Mouse (Mus musculus): Measurements from ENCODE around the gene Qars. TPM values are rescaled to one million over a fixed set of nuclear protein-coding genes. Genes with fewer than 3 reads are reported as not detected.
A peak's percentile ranks its signal among the peaks of the same experiment; 100 is the strongest.

Gene Qars
- polyA plus RNA-seq, 1 experiment: 165 TPM

DNA sequence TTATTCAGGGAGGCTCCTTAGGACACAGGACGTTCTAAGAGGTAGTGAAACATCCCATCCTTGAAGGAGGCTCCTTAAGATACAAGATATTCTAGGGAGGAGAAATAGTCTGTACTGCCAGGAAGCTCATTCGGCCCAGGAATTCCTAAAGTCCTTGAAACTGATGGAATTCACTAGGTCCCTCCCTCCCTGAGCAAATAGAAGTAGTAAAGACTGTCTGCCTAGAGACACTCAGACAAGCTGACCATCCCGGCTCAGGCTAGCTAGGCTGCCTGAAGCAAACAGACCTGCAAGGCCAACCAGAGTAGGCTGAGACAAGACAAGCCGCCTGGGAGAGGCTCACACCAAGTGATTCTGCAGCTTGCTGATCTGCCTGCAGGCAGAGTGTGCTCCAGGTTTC lies 37.7 kb upstream of the Qars start:
- H3K27ac ChIP-seq (ENCODE audit: insufficient read depth, low read depth, low read length): no peak overlapping the region

DNA sequence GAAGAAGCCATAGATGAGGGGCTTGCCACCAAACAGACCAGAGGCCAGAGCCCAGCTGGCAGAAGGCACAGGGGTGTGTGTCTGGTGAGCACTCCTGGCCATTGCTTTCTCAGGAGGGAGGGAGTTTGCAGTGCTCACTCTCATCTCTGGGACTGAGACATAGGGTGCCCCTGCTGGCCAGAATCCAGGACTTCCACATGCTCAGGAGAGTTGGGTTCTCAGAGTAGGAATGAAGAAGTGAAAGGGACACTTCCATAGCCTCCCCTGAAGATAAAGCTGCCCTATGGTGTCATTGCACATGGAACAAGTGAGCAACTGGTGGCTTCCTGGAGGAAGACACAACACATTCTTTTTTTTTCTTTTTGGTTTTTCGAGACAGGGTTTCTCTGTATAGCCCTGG lies 33.0 kb upstream of the Qars start:
- Histone ChIP-seq H3K4me3 (ENCODE audit: insufficient read depth, low read length) (no peak overlapping the region), H3K4me1 (ENCODE audit: control insufficient read depth, insufficient read depth, low read length) (peaks cover 12% of the 10 kb centered on the region), H3K27ac (ENCODE audit: insufficient read depth, low read depth, low read length) (no peak overlapping the region)
- TF ChIP-seq CTCF (IDR thresholded peaks at IDR 0.05; ENCODE audit: low read depth, low read length): no peak
- TF ChIP-seq POLR2A (IDR thresholded peaks at IDR 0.05; ENCODE audit: borderline replicate concordance, low read depth, low read length): no peak

More for the DNA sequence above, 37.7 kb upstream of the Qars start:
- no peak for TF ChIP-seq CTCF (IDR thresholded peaks at IDR 0.05; ENCODE audit: low read depth, low read length)
- H3K4me3 ChIP-seq (ENCODE audit: insufficient read depth, low read length): no peak overlapping the region
- H3K4me1 ChIP-seq (ENCODE audit: control insufficient read depth, insufficient read depth, low read length): peaks cover 6% of the 10 kb centered on the region

DNA sequence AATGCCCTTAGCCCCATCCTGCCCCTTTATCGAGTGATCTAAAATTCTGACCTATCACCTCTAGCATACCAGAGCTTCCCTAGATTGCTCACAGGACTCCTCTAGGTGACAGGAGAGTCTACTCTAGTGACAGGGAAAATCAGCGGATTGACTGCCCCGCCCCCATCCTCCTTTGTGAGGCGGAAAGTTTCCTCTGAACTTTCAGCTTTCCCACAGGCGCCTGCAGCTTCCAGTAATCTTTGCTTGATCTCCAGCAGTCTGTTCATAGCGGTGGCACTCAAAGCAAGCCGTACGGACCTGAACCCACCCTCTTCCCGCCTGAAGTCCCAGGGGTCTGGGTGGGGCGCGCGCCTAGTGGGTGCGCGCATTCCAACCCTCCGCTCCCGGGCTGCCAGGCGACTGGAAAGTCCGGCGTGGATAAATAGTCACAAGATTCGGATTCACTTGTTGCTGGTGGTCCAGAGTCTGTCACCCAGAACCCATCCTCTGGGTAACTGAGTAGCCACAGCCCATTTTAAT lies 28.8 kb upstream of the Qars start:
- TF ChIP-seq POLR2A (IDR thresholded peaks at IDR 0.05; ENCODE audit: borderline replicate concordance, low read depth, low read length): no peak
- TF ChIP-seq CTCF (IDR thresholded peaks at IDR 0.05; ENCODE audit: low read depth, low read length): no peak
- peak overlapping the region; percentile 23 for H3K4me3 ChIP-seq (ENCODE audit: insufficient read depth, low read length)
- H3K27ac ChIP-seq (ENCODE audit: insufficient read depth, low read depth, low read length): no peak overlapping the region

DNA sequence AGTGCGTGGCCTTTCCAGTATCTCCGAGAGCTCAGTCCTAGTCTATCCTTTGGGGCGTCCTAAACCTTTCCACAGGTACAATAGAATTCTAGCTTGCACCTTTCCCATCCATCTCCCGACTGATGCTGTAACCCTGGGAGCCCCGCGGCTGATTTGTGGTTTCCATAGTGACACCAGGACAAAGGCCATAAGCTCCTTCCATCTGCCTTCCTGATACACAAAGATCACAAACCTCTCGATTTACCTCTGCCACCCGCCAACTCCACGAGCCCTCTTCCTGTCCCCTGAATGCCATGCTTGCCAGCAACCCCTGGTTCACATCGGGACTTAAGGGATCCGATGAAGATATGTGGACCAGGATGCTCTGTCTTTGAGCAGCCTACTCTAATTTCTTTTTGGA lies 28.3 kb upstream of the Qars start:
- no peak overlapping the region for H3K27ac ChIP-seq (ENCODE audit: insufficient read depth, low read depth, low read length)
- TF ChIP-seq POLR2A (IDR thresholded peaks at IDR 0.05; ENCODE audit: borderline replicate concordance, low read depth, low read length): no peak
- no peak for TF ChIP-seq CTCF (IDR thresholded peaks at IDR 0.05; ENCODE audit: low read depth, low read length)
- H3K4me1 ChIP-seq (ENCODE audit: control insufficient read depth, insufficient read depth, low read length): peaks cover 10% of the 10 kb centered on the region
- no peak overlapping the region for H3K4me3 ChIP-seq (ENCODE audit: insufficient read depth, low read length)

More for the DNA sequence above, 28.8 kb upstream of the Qars start:
- peaks cover 12% of the 10 kb centered on the region for H3K4me1 ChIP-seq (ENCODE audit: control insufficient read depth, insufficient read depth, low read length)

DNA sequence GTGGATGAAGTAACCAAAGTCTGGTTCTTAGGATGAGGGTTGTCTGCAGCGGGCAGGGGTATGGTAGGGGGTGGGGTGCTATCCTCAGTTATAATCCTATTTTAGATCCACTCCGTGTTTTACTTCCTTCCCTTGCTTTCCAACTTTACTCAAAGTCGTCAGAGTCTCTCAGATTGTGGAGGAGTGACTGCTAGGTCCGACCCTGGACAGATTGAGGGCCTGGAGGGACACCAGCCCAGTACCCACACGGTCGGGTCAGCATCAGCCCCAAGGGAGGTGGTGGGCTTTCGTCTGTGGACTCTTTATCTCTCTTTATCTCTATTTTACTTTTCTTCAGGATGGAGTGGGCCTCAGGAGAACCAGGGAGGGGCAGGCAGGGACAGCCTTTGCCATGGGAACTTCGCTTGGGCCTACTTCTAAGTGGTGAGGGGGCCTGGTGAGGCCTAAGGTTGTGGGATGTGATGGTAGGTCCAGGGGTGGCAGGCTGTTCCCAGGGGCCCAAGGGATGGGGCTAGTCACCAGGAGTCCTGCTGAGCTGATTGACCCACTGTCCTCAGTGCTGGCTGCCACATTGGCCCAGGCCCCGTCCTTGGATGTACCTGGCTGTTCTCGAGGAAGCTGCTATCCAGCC lies 27.7 kb upstream of the Qars start, which contains the start of gene Lamb2:
Gene Lamb2 (plus strand): TSS at position 16 of the 631 bp plus-strand sequence.
- Histone ChIP-seq H3K4me3 (ENCODE audit: insufficient read depth, low read length) (peak within 1 kb of the TSS; percentile 23), H3K27ac (ENCODE audit: insufficient read depth, low read depth, low read length) (no peak within 1 kb of the TSS), H3K4me1 (ENCODE audit: control insufficient read depth, insufficient read depth, low read length) (peaks cover 6% of the 10 kb centered on the region; the same call in 1 of the 2 replicates)
- TF ChIP-seq CTCF (IDR thresholded peaks at IDR 0.05; ENCODE audit: low read depth, low read length) (no peak), POLR2A (IDR thresholded peaks at IDR 0.05; ENCODE audit: borderline replicate concordance, low read depth, low read length) (no peak)

DNA sequence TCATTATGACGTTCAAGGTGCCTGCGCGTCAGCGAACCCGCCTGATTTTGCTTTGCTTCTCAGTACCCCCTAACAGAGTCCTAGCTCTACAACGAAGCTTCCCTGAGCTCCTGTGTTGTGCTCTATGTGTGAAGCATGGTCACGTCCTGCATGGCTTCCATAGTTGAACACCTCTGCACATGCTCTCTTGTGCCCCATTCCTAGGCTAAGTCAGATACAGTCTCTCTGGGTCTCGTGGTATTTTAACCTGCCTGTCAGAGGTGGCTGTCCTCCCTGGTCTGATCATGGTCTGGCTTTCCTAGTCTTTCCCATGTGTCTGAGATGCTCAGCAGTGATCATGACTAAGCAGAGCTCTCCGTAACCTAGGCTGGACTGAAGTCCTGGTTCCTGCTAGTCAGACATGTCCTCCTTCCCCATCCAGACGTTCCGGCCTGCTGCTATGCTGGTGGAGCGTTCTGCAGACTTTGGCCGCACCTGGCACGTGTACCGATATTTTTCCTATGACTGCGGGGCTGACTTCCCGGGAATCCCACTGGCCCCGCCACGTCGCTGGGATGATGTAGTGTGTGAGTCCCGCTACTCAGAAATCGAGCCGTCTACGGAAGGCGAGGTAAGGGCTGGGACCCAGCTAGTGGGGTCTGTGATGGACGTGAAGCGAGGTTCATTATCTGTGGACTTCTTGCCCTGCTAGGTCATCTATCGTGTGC lies 26.5 kb upstream of the Qars start:
- TF ChIP-seq CTCF (IDR thresholded peaks at IDR 0.05; ENCODE audit: low read depth, low read length): no peak
- no peak for TF ChIP-seq POLR2A (IDR thresholded peaks at IDR 0.05; ENCODE audit: borderline replicate concordance, low read depth, low read length)
- Histone ChIP-seq H3K4me1 (ENCODE audit: control insufficient read depth, insufficient read depth, low read length) (no peaks in the 10 kb centered on the region), H3K27ac (ENCODE audit: insufficient read depth, low read depth, low read length) (no peak overlapping the region), H3K4me3 (ENCODE audit: insufficient read depth, low read length) (no peak overlapping the region)

DNA sequence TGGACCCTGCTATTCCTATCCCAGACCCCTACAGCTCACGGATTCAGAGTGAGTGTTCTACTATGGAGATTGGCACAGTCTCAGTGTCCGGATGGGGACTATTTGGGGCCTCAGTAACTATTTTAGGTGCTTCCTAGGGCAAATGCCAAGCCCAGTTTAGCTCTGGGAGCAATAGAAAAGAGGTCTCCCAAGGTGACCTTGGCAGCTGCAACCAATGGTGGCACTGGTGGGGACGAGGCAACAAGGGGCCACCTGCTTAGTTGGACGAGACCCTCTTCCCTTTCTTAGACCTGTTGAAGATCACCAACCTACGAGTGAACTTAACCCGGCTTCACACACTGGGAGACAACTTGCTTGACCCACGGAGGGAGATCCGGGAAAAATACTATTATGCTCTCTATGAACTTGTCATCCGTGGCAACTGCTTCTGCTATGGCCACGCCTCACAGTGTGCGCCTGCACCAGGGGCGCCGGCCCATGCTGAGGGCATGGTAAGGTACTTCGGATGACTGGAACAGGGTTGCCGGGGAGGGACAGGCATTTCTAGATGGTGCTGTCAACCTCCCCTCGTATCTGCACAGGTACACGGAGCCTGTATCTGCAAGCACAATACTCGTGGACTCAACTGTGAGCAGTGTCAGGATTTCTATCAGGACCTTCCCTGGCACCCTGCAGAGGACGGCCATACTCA lies 25.8 kb upstream of the Qars start:
- Histone ChIP-seq H3K27ac (ENCODE audit: insufficient read depth, low read depth, low read length) (no peak overlapping the region), H3K4me1 (ENCODE audit: control insufficient read depth, insufficient read depth, low read length) (no peaks in the 10 kb centered on the region), H3K4me3 (ENCODE audit: insufficient read depth, low read length) (no peak overlapping the region)
- TF ChIP-seq POLR2A (IDR thresholded peaks at IDR 0.05; ENCODE audit: borderline replicate concordance, low read depth, low read length) (no peak), CTCF (IDR thresholded peaks at IDR 0.05; ENCODE audit: low read depth, low read length) (no peak)

DNA sequence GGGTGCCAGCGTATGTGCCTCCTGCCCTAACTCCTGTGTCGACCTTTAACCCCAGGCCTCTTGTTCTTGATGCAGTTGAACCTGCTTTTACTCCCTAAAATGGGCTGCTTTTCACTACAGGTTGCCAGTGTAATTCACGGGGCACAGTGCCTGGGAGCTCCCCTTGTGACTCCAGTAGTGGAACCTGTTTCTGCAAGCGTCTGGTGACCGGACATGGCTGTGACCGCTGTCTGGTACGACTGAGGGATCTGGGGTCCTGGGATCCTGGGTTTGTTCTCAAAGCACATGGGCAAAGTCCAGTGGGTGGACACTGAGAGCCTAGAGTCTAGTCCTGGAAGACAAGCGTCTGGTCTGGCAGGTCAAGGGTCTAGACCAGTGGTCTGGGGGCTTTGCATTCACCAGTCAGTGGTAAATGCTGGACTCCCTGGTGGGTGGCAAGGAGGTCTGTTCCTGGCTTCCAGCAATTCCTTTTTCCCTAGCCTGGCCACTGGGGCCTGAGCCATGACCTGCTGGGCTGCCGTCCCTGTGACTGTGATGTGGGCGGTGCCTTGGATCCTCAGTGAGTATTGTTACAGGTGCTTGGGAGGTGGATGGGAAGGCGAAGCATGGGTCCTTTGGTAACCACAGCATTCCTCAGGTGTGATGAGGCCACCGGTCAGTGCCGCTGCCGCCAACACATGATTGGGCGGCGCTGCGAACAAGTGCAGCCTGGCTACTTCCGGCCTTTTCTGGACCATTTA lies 24.3 kb upstream of the Qars start:
- H3K4me1 ChIP-seq (ENCODE audit: control insufficient read depth, insufficient read depth, low read length): no peaks in the 10 kb centered on the region
- TF ChIP-seq POLR2A (IDR thresholded peaks at IDR 0.05; ENCODE audit: borderline replicate concordance, low read depth, low read length) (no peak), CTCF (IDR thresholded peaks at IDR 0.05; ENCODE audit: low read depth, low read length) (no peak)
- no peak overlapping the region for H3K4me3 ChIP-seq (ENCODE audit: insufficient read depth, low read length)
- no peak overlapping the region for H3K27ac ChIP-seq (ENCODE audit: insufficient read depth, low read depth, low read length)

DNA sequence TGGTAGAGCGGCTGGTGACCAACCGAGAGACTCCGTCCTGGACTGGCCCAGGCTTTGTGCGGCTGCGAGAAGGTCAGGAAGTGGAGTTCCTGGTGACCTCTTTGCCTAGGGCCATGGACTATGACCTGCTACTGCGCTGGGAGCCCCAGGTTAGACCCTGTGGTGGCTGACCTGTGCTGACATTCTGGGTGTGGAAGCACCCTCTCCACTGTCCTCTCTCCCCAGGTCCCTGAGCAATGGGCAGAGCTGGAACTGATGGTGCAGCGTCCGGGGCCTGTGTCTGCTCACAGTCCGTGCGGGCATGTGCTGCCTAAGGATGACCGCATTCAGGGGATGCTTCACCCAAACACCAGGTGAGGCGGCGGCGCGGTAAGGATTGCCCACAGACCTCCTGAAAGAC lies 23.5 kb upstream of the Qars start:
- H3K4me1 ChIP-seq (ENCODE audit: control insufficient read depth, insufficient read depth, low read length): no peaks in the 10 kb centered on the region
- no peak for TF ChIP-seq POLR2A (IDR thresholded peaks at IDR 0.05; ENCODE audit: borderline replicate concordance, low read depth, low read length)
- no peak for TF ChIP-seq CTCF (IDR thresholded peaks at IDR 0.05; ENCODE audit: low read depth, low read length)
- H3K4me3 ChIP-seq (ENCODE audit: insufficient read depth, low read length): no peak overlapping the region
- no peak overlapping the region for H3K27ac ChIP-seq (ENCODE audit: insufficient read depth, low read depth, low read length)
